ENCODE assay signal across 8 mouse cellular contexts in genomic region chr8:92359833-92360082, GRCm38 (mm10). TPM values are rescaled to one million over a fixed set of nuclear protein-coding genes. Genes with fewer than 3 reads are reported as not detected.
DNase-seq lines count a peak whose midpoint lies in the region; ATAC-seq and TF ChIP-seq lines count a peak whose summit lies in the region.

No protein-coding gene starts in this region.

- peaks cover 2% of the 10 kb centered on the region; the same call in 1 of the 2 replicates for H3K4me1 ChIP-seq in lung, adult 2 months (ENCODE audit: control insufficient read depth, insufficient read depth, low read length)
- H3K4me1 ChIP-seq in embryonic facial prominence, embryonic 13.5 days: peaks cover 42% of the 10 kb centered on the region
- H3K4me1 ChIP-seq in hindbrain, embryonic 16.5 days (ENCODE audit: control insufficient read depth, insufficient read depth, low read depth, low read length): peaks cover 13% of the 10 kb centered on the region

- H3K4me2 ChIP-seq in embryonic facial prominence, embryonic 13.5 days: peak overlapping the region; percentile 82
- peak overlapping the region; percentile 82 for H3K4me2 ChIP-seq in hindbrain, embryonic 16.5 days (ENCODE audit: low read length)

- TF ChIP-seq POLR2A in lung, adult 2 months (IDR thresholded peaks at IDR 0.05; ENCODE audit: borderline replicate concordance, extremely low read depth, low read depth, low read length): no peak

- DNase-seq in lung, adult 2 months: no peak
- DNase-seq in lung, postnatal 25 days (ENCODE audit: low spot score): no peak
- peak; percentile 29 for DNase-seq in lung, postnatal 10 days
- DNase-seq in thymus, postnatal 4 days: peak; percentile 64
- no peak for DNase-seq in testis, postnatal 10 days (ENCODE audit: low spot score)

- 4% methylated on average over 21 of the region's 21 CpGs for WGBS in lung, adult 2 months
- 1% methylated on average over 20 of the region's 21 CpGs for whole genome bisulfite sequencing in embryonic facial prominence, embryonic 13.5 days
- WGBS in hindbrain, embryonic 16.5 days: under 1% methylated on average over 16 of the region's 21 CpGs

- peak overlapping the region; percentile 56 for H3K4me3 ChIP-seq in lung, adult 2 months (replicated peaks; ENCODE audit: extremely low read depth, low read depth, low read length)
- H3K4me3 ChIP-seq in embryonic facial prominence, embryonic 13.5 days: peak overlapping the region; percentile 72
- peak overlapping the region; percentile 68 for H3K4me3 ChIP-seq in hindbrain, embryonic 16.5 days (ENCODE audit: low read length)

- peak overlapping the region; percentile 96 for H3K9ac ChIP-seq in embryonic facial prominence, embryonic 13.5 days
- H3K9ac ChIP-seq in hindbrain, embryonic 16.5 days (ENCODE audit: low read depth, low read length): peak overlapping the region; percentile 82

- no peak for TF ChIP-seq CTCF in lung, adult 2 months (IDR thresholded peaks at IDR 0.05; ENCODE audit: insufficient read depth, low read length)

- peak overlapping the region; percentile 98 for H3K27ac ChIP-seq in embryonic facial prominence, embryonic 13.5 days
- peak overlapping the region; percentile 44 for H3K27ac ChIP-seq in hindbrain, embryonic 16.5 days (ENCODE audit: low read depth, low read length)

- H3K27me3 ChIP-seq in embryonic facial prominence, embryonic 13.5 days: peaks cover 58% of the 10 kb centered on the region
- peaks cover 15% of the 10 kb centered on the region for H3K27me3 ChIP-seq in hindbrain, embryonic 16.5 days (replicated peaks; ENCODE audit: control insufficient read depth, insufficient read depth, low read length)

- peaks cover 10% of the 10 kb centered on the region for H3K36me3 ChIP-seq in embryonic facial prominence, embryonic 13.5 days
- no peaks in the 10 kb centered on the region for H3K36me3 ChIP-seq in hindbrain, embryonic 16.5 days (ENCODE audit: control insufficient read depth, insufficient read depth, low read length)

- H3K9me3 ChIP-seq in embryonic facial prominence, embryonic 13.5 days: no peaks in the 10 kb centered on the region
- no peaks in the 10 kb centered on the region for H3K9me3 ChIP-seq in hindbrain, embryonic 16.5 days (ENCODE audit: control insufficient read depth, low read length)

- no peak for ATAC-seq in embryonic facial prominence, embryonic 13.5 days (ENCODE audit: insufficient number of reproducible peaks, insufficient read depth, low FRiP score, low TSS enrichment, low read depth)
- ATAC-seq in hindbrain, embryonic 16.5 days: no peak
- no peak for ATAC-seq in frontal cortex, adult (ENCODE audit: low TSS enrichment)

RNA-seq across cellular contexts. Expression of gene Irx5, which starts 2.3 kb away (rescaled TPM):
- polyA plus RNA-seq in lung, adult 2 months (2012; rRNA removed): 34.3 and 43.7 TPM in 2 replicates
- polyA plus RNA-seq in embryonic facial prominence, embryonic 13.5 days (2015; fragmentation: Nextera tagmentation; extraction: Ambion mirVana): 21.2 and 27.2 TPM in 2 replicates
- polyA plus RNA-seq in hindbrain, embryonic 16.5 days (2015; fragmentation: Nextera tagmentation; extraction: Ambion mirVana): 8.0 and 9.4 TPM in 2 replicates

Comparison
In these comparisons a context has a peak if more than half of its experiments do, and no peak if none do; other contexts are left out.
1. DNase-seq: peak in lung, postnatal 10 days (single experiment) and thymus, postnatal 4 days (single experiment); none in lung, adult 2 months (single experiment), lung, postnatal 25 days (single experiment) and testis, postnatal 10 days (single experiment).
2. Peak in every context shown above with its lines, with median percentiles within 50 percentile points of each other: H3K4me3 ChIP-seq.